ENCODE assay signal across 8 mouse cellular contexts in the genomic region with DNA sequence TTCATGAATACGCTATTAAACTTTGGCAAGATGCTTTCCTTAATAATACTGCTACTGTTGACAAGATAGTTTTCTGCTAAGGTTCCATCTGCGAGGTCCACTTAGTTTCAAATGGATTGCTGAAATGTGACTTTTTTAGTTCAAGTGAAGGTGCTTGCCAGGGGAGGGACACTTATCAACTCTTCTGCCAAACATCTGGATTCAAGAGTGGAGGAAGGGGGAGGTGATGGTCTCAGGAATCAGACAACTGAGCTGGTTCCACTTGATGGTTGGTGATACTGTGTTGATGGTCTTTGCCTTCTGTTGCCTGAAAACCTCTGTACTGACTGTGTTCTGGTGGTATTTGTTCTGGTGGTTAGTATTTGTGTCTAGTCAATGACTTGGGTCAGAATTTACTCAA. TPM values are rescaled to one million over a fixed set of nuclear protein-coding genes. Genes with fewer than 3 reads are reported as not detected.
DNase-seq lines count a peak whose midpoint lies in the region; ATAC-seq lines count a peak whose summit lies in the region.

No protein-coding gene starts in this region.

- no peaks in the 10 kb centered on the region for H3K27me3 ChIP-seq in megakaryocyte, embryonic 14.5 days (replicated peaks)
- H3K27me3 ChIP-seq in limb, embryonic 11.5 days (ENCODE audit: control insufficient read depth, insufficient read depth, low read length): no peaks in the 10 kb centered on the region
- no peaks in the 10 kb centered on the region for H3K27me3 ChIP-seq in stomach, embryonic 14.5 days (ENCODE audit: control insufficient read depth, insufficient read depth, low read length)

- H3K27ac ChIP-seq in limb, embryonic 11.5 days (replicated peaks; ENCODE audit: low read depth, low read length): no peak overlapping the region
- no peak overlapping the region for H3K27ac ChIP-seq in stomach, embryonic 14.5 days (ENCODE audit: low read length)

- H3K4me1 ChIP-seq in megakaryocyte, embryonic 14.5 days: peaks cover 40% of the 10 kb centered on the region
- H3K4me1 ChIP-seq in limb, embryonic 11.5 days (ENCODE audit: control insufficient read depth, insufficient read depth, low read length): no peaks in the 10 kb centered on the region
- no peaks in the 10 kb centered on the region for H3K4me1 ChIP-seq in stomach, embryonic 14.5 days (ENCODE audit: control insufficient read depth, insufficient read depth, low read length)

- DNase-seq in embryo, embryonic 10.5 days (ENCODE audit: low spot score): peak; percentile 30
- no peak for DNase-seq in embryo, embryonic 11 days
- DNase-seq in limb, embryonic 11.5 days (ENCODE audit: low spot score): no peak
- no peak for DNase-seq in right cerebral cortex, postnatal 10 days (ENCODE audit: low spot score in 2 of 2)
- no peak for DNase-seq in right cerebral cortex, postnatal 25 days

- H3K4me2 ChIP-seq in limb, embryonic 11.5 days (ENCODE audit: low read depth, severe bottlenecking): peak overlapping the region; percentile 60
- peak overlapping the region; percentile 91 for H3K4me2 ChIP-seq in stomach, embryonic 14.5 days (replicated peaks; ENCODE audit: low read depth, low read length)

- H3K4me3 ChIP-seq in megakaryocyte, embryonic 14.5 days (replicated peaks): peak overlapping the region; percentile 96
- H3K4me3 ChIP-seq in limb, embryonic 11.5 days (ENCODE audit: low read depth, low read length): no peak overlapping the region
- peak overlapping the region; percentile 83 for H3K4me3 ChIP-seq in stomach, embryonic 14.5 days (ENCODE audit: low read depth, low read length)

- H3K9me3 ChIP-seq in megakaryocyte, embryonic 14.5 days: no peaks in the 10 kb centered on the region
- no peaks in the 10 kb centered on the region for H3K9me3 ChIP-seq in limb, embryonic 11.5 days (ENCODE audit: control insufficient read depth, low read length)
- H3K9me3 ChIP-seq in stomach, embryonic 14.5 days (ENCODE audit: control insufficient read depth, low read depth, low read length): no peaks in the 10 kb centered on the region

- no peak for ATAC-seq in megakaryocyte, adult 5-6 weeks (ENCODE audit: poor library complexity, severe bottlenecking)
- no peak for ATAC-seq in limb, embryonic 11.5 days (ENCODE audit: insufficient number of reproducible peaks, low FRiP score, low TSS enrichment, low read depth)
- no peak for ATAC-seq in stomach, embryonic 14.5 days (ENCODE audit: insufficient number of reproducible peaks, insufficient read depth, low FRiP score, low read depth)

- WGBS in limb, embryonic 11.5 days: 79% methylated on average over 2 of the region's 2 CpGs
- 70% methylated on average over 2 of the region's 2 CpGs for WGBS in stomach, embryonic 14.5 days

- peaks cover 35% of the 10 kb centered on the region for H3K36me3 ChIP-seq in megakaryocyte, embryonic 14.5 days (replicated peaks; ENCODE audit: low read length)
- no peaks in the 10 kb centered on the region for H3K36me3 ChIP-seq in limb, embryonic 11.5 days (ENCODE audit: control insufficient read depth, insufficient read depth, low read length)
- no peaks in the 10 kb centered on the region; the same call in 1 of the 2 replicates for H3K36me3 ChIP-seq in stomach, embryonic 14.5 days (ENCODE audit: control insufficient read depth, insufficient read depth, low read length)

- H3K9ac ChIP-seq in limb, embryonic 11.5 days (ENCODE audit: low read length): no peak overlapping the region
- H3K9ac ChIP-seq in stomach, embryonic 14.5 days (replicated peaks; ENCODE audit: low read depth, low read length): no peak overlapping the region

RNA-seq across cellular contexts. Expression of gene Pdk1, which starts 1.4 kb away (rescaled TPM):
- 16.5 and 24.0 TPM in 2 replicates for polyA plus RNA-seq in megakaryocyte, embryonic 14.5 days (2012; ENCODE audit: insufficient read depth, low replicate concordance)
- total RNA-seq in megakaryocyte, adult 5-6 weeks (2015): 4.7 and 5.7 TPM in 2 replicates
- 8.6 and 19.8 TPM in 2 replicates for total RNA-seq in megakaryocyte, adult 5-6 weeks (2017)
- polyA plus RNA-seq in limb, embryonic 11.5 days (2014; fragmentation: Nextera tagmentation; extraction: Ambion mirVana): 47.3 and 49.1 TPM in 2 replicates
- 71.6 and 83.3 TPM in 2 replicates for polyA plus RNA-seq in stomach, embryonic 14.5 days (2014; fragmentation: Nextera tagmentation; extraction: Ambion mirVana)
